Mouse (Mus musculus) T-helper 1 cell (primary cell): ENCODE measurements around the gene Rusc1.
"Not testable (repeated sequence)": the region's sequence is repeated elsewhere in the genome, so short reads cannot be mapped to it uniquely, and the experiment has no call there.

Experiments used
- in situ Hi-C: fragments of 300-600 bp; cut with MboI, MseI; formaldehyde crosslinking; loops from one replicate; pipeline ENCODE4 v1.15.1; 2025; ENCODE audit warnings: high pct_unique_total_duplicates

Gene Rusc1

GRCm38 (mm10) chr3:89092509-89093090 is 511 bp downstream of the Rusc1 start:
- in situ Hi-C loops, result no loop called here

GRCm38 (mm10) chr3:89091811-89092508 is 1.2 kb downstream of the Rusc1 start:
- in situ Hi-C loops, result no loop called here

GRCm38 (mm10) chr3:89090694-89091655 is 2.1 kb downstream of the Rusc1 start:
- in situ Hi-C loops, result no loop called here

GRCm38 (mm10) chr3:89089882-89090591 is 3.1 kb downstream of the Rusc1 start:
- in situ Hi-C loops, result no loop called here

- in situ Hi-C loops, result no loop called here
Observed at GRCm38 (mm10) chr3:89088974-89089373, 4.1 kb downstream of the Rusc1 start.

- in situ Hi-C loops, result no loop called here
Observed at GRCm38 (mm10) chr3:89087338-89088110, 5.6 kb downstream of the Rusc1 start.

GRCm38 (mm10) chr3:89084654-89085190 is 8.4 kb downstream of the Rusc1 start:
- in situ Hi-C loops, result no loop called here

GRCm38 (mm10) chr3:89084133-89084532 is 9.0 kb downstream of the Rusc1 start:
- in situ Hi-C loops, result no loop called here

GRCm38 (mm10) chr3:89082287-89082686 is 10.8 kb downstream of the Rusc1 start:
- in situ Hi-C loops, result not testable (repeated sequence)

GRCm38 (mm10) chr3:89077383-89077782 is 15.7 kb downstream of the Rusc1 start:
- in situ Hi-C loops, result no loop called here

- in situ Hi-C loops, result loop anchor here (10.0 to 25.0 kb wide), 3 partner anchors 372 to 970 kb away; no protein-coding TSS in a partner anchor
Observed at GRCm38 (mm10) chr3:89067265-89067664, 25.8 kb downstream of the Rusc1 start.

GRCm38 (mm10) chr3:89061696-89062095 is 31.4 kb downstream of the Rusc1 start:
- in situ Hi-C loops, result loop anchor here (10.0 to 25.0 kb wide), 3 partner anchors 367 to 976 kb away; no protein-coding TSS in a partner anchor

- in situ Hi-C loops, result loop anchor here (25.0 kb wide), 2 partner anchors 746 to 979 kb away; no protein-coding TSS in a partner anchor
Observed at GRCm38 (mm10) chr3:89058783-89059182, 34.3 kb downstream of the Rusc1 start.

GRCm38 (mm10) chr3:89058361-89058760 is 34.8 kb downstream of the Rusc1 start:
- in situ Hi-C loops, result loop anchor here (25.0 kb wide), 2 partner anchors 746 to 979 kb away; no protein-coding TSS in a partner anchor

GRCm38 (mm10) chr3:89043359-89043758 is 49.8 kb downstream of the Rusc1 start:
- in situ Hi-C loops, result no loop called here
